Mouse (Mus musculus): Measurements from ENCODE around the gene Gm3159. TPM values are rescaled to one million over a fixed set of nuclear protein-coding genes. Genes with fewer than 3 reads are reported as not detected.
A peak's percentile ranks its signal among the peaks of the same experiment; 100 is the strongest.
"Not testable (repeated sequence)": the region's sequence is repeated elsewhere in the genome, so short reads cannot be mapped to it uniquely, and the experiment has no call there.

Gm3159 gene
- polyA plus RNA-seq, 1 experiment from 2014 or later = not detected

- not testable (repeated sequence) for H3K4me3 ChIP-seq (ENCODE audit: low read length); ATAC-seq (ENCODE audit: low FRiP score, low TSS enrichment); H3K4me1 ChIP-seq (ENCODE audit: insufficient read depth, low read length); H3K9me3 ChIP-seq (ENCODE audit: low read length); H3K27me3 ChIP-seq (ENCODE audit: insufficient read depth, low read length); H3K9ac ChIP-seq (replicated peaks; ENCODE audit: low read length); H3K4me2 ChIP-seq (replicated peaks; ENCODE audit: low read depth, low read length); H3K36me3 ChIP-seq (ENCODE audit: insufficient read depth, low read length); H3K27ac ChIP-seq (ENCODE audit: low read length)
- 20% methylated on average over 1 of the region's 1 CpGs for WGBS
Observed at GRCm38 (mm10) chr14:4409939-4410338, 12.6 kb downstream of the Gm3159 start.

GRCm38 (mm10) chr14:4414965-4415835, 17.9 kb downstream of the Gm3159 start, which contains the start of gene Gm3164:
Gm3164 (plus strand) TSS chr14:4415448.
- not testable (repeated sequence) for H3K27me3 ChIP-seq (ENCODE audit: insufficient read depth, low read length); H3K9me3 ChIP-seq (ENCODE audit: low read length); H3K4me1 ChIP-seq (ENCODE audit: insufficient read depth, low read length); H3K9ac ChIP-seq (replicated peaks; ENCODE audit: low read length); ATAC-seq (ENCODE audit: low FRiP score, low TSS enrichment); H3K36me3 ChIP-seq (ENCODE audit: insufficient read depth, low read length); H3K27ac ChIP-seq (ENCODE audit: low read length)
- Histone ChIP-seq H3K4me3 (ENCODE audit: low read length) (peak within 1 kb of the TSS; percentile 39), H3K4me2 (replicated peaks; ENCODE audit: low read depth, low read length) (peak within 1 kb of the TSS; percentile 57)
- WGBS = 1% methylated on average over 29 of the region's 59 CpGs

- not testable (repeated sequence) for H3K9me3 ChIP-seq (ENCODE audit: low read length); H3K36me3 ChIP-seq (ENCODE audit: insufficient read depth, low read length); H3K4me3 ChIP-seq (ENCODE audit: low read length); H3K4me2 ChIP-seq (replicated peaks; ENCODE audit: low read depth, low read length); ATAC-seq (ENCODE audit: low FRiP score, low TSS enrichment); H3K4me1 ChIP-seq (ENCODE audit: insufficient read depth, low read length); H3K27me3 ChIP-seq (ENCODE audit: insufficient read depth, low read length); H3K27ac ChIP-seq (ENCODE audit: low read length); H3K9ac ChIP-seq (replicated peaks; ENCODE audit: low read length)
Observed at GRCm38 (mm10) chr14:4430692-4431091, 33.4 kb downstream of the Gm3159 start, which contains the start of gene Gm3173. Gm3173 (plus strand) TSS chr14:4430992.

Other genes starting within 250 kb of the Gm3159 start
- not detected in 2 replicates for gene Gm3127, start 232.5 kb upstream of the Gm3159 start, polyA plus RNA-seq (2015; fragmentation: Nextera tagmentation; extraction: Ambion mirVana)
- gene Gm2974, start 214.9 kb upstream of the Gm3159 start, polyA plus RNA-seq (2015; fragmentation: Nextera tagmentation; extraction: Ambion mirVana) = 0.29 and 0.37 TPM in 2 replicates
- not detected in 2 replicates for gene Gm3138, start 147.9 kb upstream of the Gm3159 start, polyA plus RNA-seq (2015; fragmentation: Nextera tagmentation; extraction: Ambion mirVana)
- gene Gm3149, start 80.2 kb upstream of the Gm3159 start, polyA plus RNA-seq (2015; fragmentation: Nextera tagmentation; extraction: Ambion mirVana) = not detected in 2 replicates
- gene 2610042L04Rik, start 62.8 kb upstream of the Gm3159 start, polyA plus RNA-seq (2015; fragmentation: Nextera tagmentation; extraction: Ambion mirVana) = 0.12 TPM in 1 of 2 replicates, not detected in the other
- 0.21 TPM in 1 of 2 replicates, not detected in the other for gene Gm3164, start 17.9 kb downstream of the Gm3159 start, polyA plus RNA-seq (2015; fragmentation: Nextera tagmentation; extraction: Ambion mirVana)
- gene Gm3173, start 33.5 kb downstream of the Gm3159 start, polyA plus RNA-seq (2015; fragmentation: Nextera tagmentation; extraction: Ambion mirVana) = not detected in 2 replicates
- gene Gm3182, start 84.2 kb downstream of the Gm3159 start, polyA plus RNA-seq (2015; fragmentation: Nextera tagmentation; extraction: Ambion mirVana) = not detected in 2 replicates
- not detected in 2 replicates for gene Gm3047, start 157.9 kb downstream of the Gm3159 start, polyA plus RNA-seq (2015; fragmentation: Nextera tagmentation; extraction: Ambion mirVana)
- gene Gm8159, start 234.8 kb downstream of the Gm3159 start, polyA plus RNA-seq (2015; fragmentation: Nextera tagmentation; extraction: Ambion mirVana) = not detected in 2 replicates